Mouse (Mus musculus) MEL (cell line): ENCODE measurements around the gene Creb5.

Experiments used
- CHD1 ChIP-seq: IDR thresholded peaks from 2 replicates; pipeline ENCODE4 v1.6.1; 2012; ENCODE audit warnings: low read depth, mild to moderate bottlenecking, inconsistent platforms, low read length, improper control_type of control experiment
- CHD2 ChIP-seq: IDR thresholded peaks from 2 replicates; pipeline ENCODE4 v1.6.1; 2011; ENCODE audit warnings: low read length, improper control_type of control experiment
- CTCF ChIP-seq, 3 experiments: IDR thresholded peaks in 2 of 3; conservative IDR thresholded peaks in 1 of 3; 2 replicates each; pipeline ENCODE4 v1.5.1; 2011 to 2012; ENCODE audit warnings: low read length in 3 of 3, low read depth in 2 of 3, mild to moderate bottlenecking in 2 of 3, improper control_type of control experiment in 1 of 3, inconsistent platforms in 1 of 3, mixed read lengths in 1 of 3, moderate library complexity in 1 of 3; ENCODE audit not compliant: control insufficient read depth in 1 of 3, insufficient read depth in 1 of 3, poor library complexity in 1 of 3, severe bottlenecking in 1 of 3
- EP300 ChIP-seq, 2 experiments: IDR thresholded peaks; 2 replicates each; pipeline ENCODE4 v1.6.1; 2011; ENCODE audit warnings: improper control_type of control experiment in 2 of 2, low read length in 2 of 2, low read depth in 1 of 2, mild to moderate bottlenecking in 1 of 2
- KAT2A ChIP-seq: conservative IDR thresholded peaks from 2 replicates; pipeline ENCODE4 v1.6.1; 2012; ENCODE audit warnings: low read depth, low read length, improper control_type of control experiment, inconsistent platforms
- MAFK ChIP-seq: IDR thresholded peaks from 2 replicates; pipeline ENCODE4 v1.6.1; 2011; ENCODE audit warnings: low read depth, mild to moderate bottlenecking, low read length, improper control_type of control experiment, borderline replicate concordance
- NELFE ChIP-seq: IDR thresholded peaks from 2 replicates; pipeline ENCODE4 v1.6.1; 2011; ENCODE audit warnings: low read depth, low read length, improper control_type of control experiment
- POLR2A ChIP-seq, 2 experiments: IDR thresholded peaks; 2 replicates each; pipeline ENCODE4 v1.6.1; 2011 to 2012; ENCODE audit warnings: low read length in 2 of 2, mild to moderate bottlenecking in 2 of 2, control low read depth in 1 of 2, improper control_type of control experiment in 1 of 2, low read depth in 1 of 2, moderate library complexity in 1 of 2; ENCODE audit not compliant: control insufficient read depth in 1 of 2, insufficient read depth in 1 of 2, poor library complexity in 1 of 2
- POLR2AphosphoS2 ChIP-seq: IDR thresholded peaks from 2 replicates; pipeline ENCODE4 v1.6.1; 2011; ENCODE audit warnings: low read length, improper control_type of control experiment
- TAL1 ChIP-seq: IDR thresholded peaks from 2 replicates; pipeline ENCODE4 v1.6.1; 2012; ENCODE audit warnings: mild to moderate bottlenecking, inconsistent platforms, low read length, moderate library complexity, mixed read lengths

DNA sequence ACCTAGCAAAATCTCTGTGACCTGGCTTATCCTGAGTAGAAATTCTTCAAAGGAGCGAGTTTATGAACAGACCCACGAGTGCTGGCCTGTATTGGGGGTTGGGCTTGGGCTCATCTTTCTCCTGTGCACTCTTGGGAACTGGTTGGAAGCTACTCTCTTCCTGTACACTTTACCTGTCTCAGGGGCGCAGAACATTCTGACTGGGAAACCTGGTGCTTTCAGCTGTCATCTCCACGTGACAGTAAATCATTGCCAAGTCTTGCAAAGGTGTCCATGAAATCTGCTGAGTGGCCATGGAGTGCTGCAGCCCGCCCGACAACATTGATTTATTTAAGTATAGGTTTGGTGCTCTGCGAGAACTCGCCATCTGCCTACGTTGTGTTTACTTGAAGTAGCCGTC lies 27.1 kb downstream of the Creb5 start:
- TF ChIP-seq MAFK (no peak), CTCF (IDR thresholded peaks at IDR 0.05 in 2 of 3, conservative IDR thresholded peaks at IDR 0.05 in 1 of 3; ENCODE audit: control insufficient read depth in 1 of 3, insufficient read depth in 1 of 3, low read depth in 2 of 3, low read length in 3 of 3, poor library complexity in 1 of 3, severe bottlenecking in 1 of 3) (no peak), EP300 (IDR thresholded peaks at IDR 0.05; ENCODE audit: low read depth in 1 of 2, low read length in 2 of 2) (no peak), POLR2A (IDR thresholded peaks at IDR 0.05; ENCODE audit: control insufficient read depth in 1 of 2, insufficient read depth in 1 of 2, low read depth in 1 of 2, low read length in 2 of 2, poor library complexity in 1 of 2) (no peak), POLR2AphosphoS2 (no peak), CHD2 (no peak), TAL1 (no peak), CHD1 (no peak), KAT2A (no peak), NELFE (no peak)
